Mouse (Mus musculus) midbrain, postnatal 0 days (tissue): Measurements from ENCODE around the gene Dock1. TPM values are rescaled to one million over a fixed set of nuclear protein-coding genes. Genes with fewer than 3 reads are reported as not detected.
A peak's percentile ranks its signal among the peaks of the same experiment; 100 is the strongest.

Experiments
- ATAC-seq: fragments of 200-750 bp; cut with Nextera tagmentation; 2 replicates; pipeline ENCODE4 v1.8.0; 2017; ENCODE audit warnings: moderate number of reproducible peaks, mild to moderate bottlenecking, moderate TSS enrichment, moderate library complexity; ENCODE audit not compliant: low FRiP score
- DNase-seq: peaks from one replicate; pipeline ENCODE4 v3.0.0-alpha.2; 2015; ENCODE audit warnings: low spot score
- H3K27ac ChIP-seq: fragments of 300-500 bp; sonication (generic); 2 replicates; pipeline ENCODE4 v1.5.1; 2014; ENCODE audit warnings: low read depth, mild to moderate bottlenecking, low read length, mixed read lengths
- H3K27me3 ChIP-seq: fragments of 300-500 bp; sonication (generic); 2 replicates; pipeline ENCODE4 v1.6.1; 2014; ENCODE audit warnings: low read length, control low read depth, mixed read lengths; ENCODE audit not compliant: insufficient read depth
- H3K36me3 ChIP-seq: fragments of 300-500 bp; sonication (generic); 2 replicates; pipeline ENCODE4 v1.6.1; 2014; ENCODE audit warnings: low read length, control low read depth, mixed read lengths; ENCODE audit not compliant: insufficient read depth
- H3K4me1 ChIP-seq: fragments of 300-500 bp; sonication (generic); 2 replicates; pipeline ENCODE4 v1.6.1; 2014; ENCODE audit warnings: mild to moderate bottlenecking, control low read depth, antibody characterized with exemption, low read length, mixed read lengths; ENCODE audit not compliant: insufficient read depth
- H3K4me2 ChIP-seq: fragments of 300-500 bp; sonication (generic); 2 replicates; pipeline ENCODE4 v1.6.1; 2014; ENCODE audit warnings: low read depth, mild to moderate bottlenecking, low read length, mixed read lengths; ENCODE audit not compliant: poor library complexity, severe bottlenecking
- H3K4me3 ChIP-seq: fragments of 300-500 bp; sonication (generic); 2 replicates; pipeline ENCODE4 v1.5.1; 2014; ENCODE audit warnings: low read depth, mild to moderate bottlenecking, low read length, moderate library complexity
- H3K9ac ChIP-seq: fragments of 300-500 bp; sonication (generic); replicated peaks from 2 replicates; pipeline ENCODE4 v1.6.1; 2014; ENCODE audit warnings: mild to moderate bottlenecking, low read length, moderate library complexity, mixed read lengths; ENCODE audit not compliant: poor library complexity, severe bottlenecking
- H3K9me3 ChIP-seq: fragments of 300-500 bp; sonication (generic); 2 replicates; pipeline ENCODE4 v1.6.1; 2016; ENCODE audit warnings: low read length, control low read depth
- CTCF ChIP-seq: IDR thresholded peaks from 2 replicates; pipeline ENCODE4 v1.5.1; 2016; ENCODE audit warnings: antibody characterized with exemption, mild to moderate bottlenecking
- WGBS: fragments of 180-500 bp; shearing (Covaris S2); extraction: QIAGEN DNeasy Blood & Tissue Kit; methylation state at CpG from one replicate; pipeline ENCODE4 v1.1.7; 2014; 5-methylcytosine and 5-hydroxymethylcytosine counted together
- polyA plus RNA-seq: library from polyadenylated mRNA; unstranded; fragments of >200 nt; fragmentation: Nextera tagmentation; extraction: Ambion mirVana; gene quantifications from 2 replicates; pipeline ENCODE4 v1.2.1, GENCODE M21; 2015
- total RNA-seq: library from RNA; depleted of rRNA; stranded (reverse); fragments of >200 nt; gene quantifications from 2 replicates; pipeline ENCODE4 v1.2.3, GENCODE M21; 2014

The Dock1 gene
- total and polyA plus RNA-seq, 2 experiments from 2014 or later = 5.3 to 14.2 TPM

- no peak overlapping the region for H3K4me2 ChIP-seq
- H3K9ac ChIP-seq = no peak overlapping the region
- H3K36me3 ChIP-seq = no peaks in the 10 kb centered on the region
- no peak for DNase-seq
- ATAC-seq = no peak
- no peaks in the 10 kb centered on the region for H3K4me1 ChIP-seq
- WGBS = 90% methylated on average over 7 of the region's 7 CpGs
- no peak for TF ChIP-seq CTCF
- no peaks in the 10 kb centered on the region for H3K9me3 ChIP-seq
- H3K4me3 ChIP-seq = no peak overlapping the region
- no peak overlapping the region for H3K27ac ChIP-seq
- no peaks in the 10 kb centered on the region for H3K27me3 ChIP-seq
These were observed 202.5 kb downstream of the Dock1 start for GRCm38 (mm10) chr7:134872981-134873380.

GRCm38 (mm10) chr7:134878985-134879384, 208.5 kb downstream of the Dock1 start:
- Histone ChIP-seq H3K9ac (no peak overlapping the region), H3K27me3 (no peaks in the 10 kb centered on the region), H3K4me3 (no peak overlapping the region), H3K4me2 (no peak overlapping the region), H3K9me3 (no peaks in the 10 kb centered on the region), H3K27ac (no peak overlapping the region), H3K4me1 (no peaks in the 10 kb centered on the region), H3K36me3 (peaks cover under 1% of the 10 kb centered on the region; the same call in 1 of the 2 replicates)
- ATAC-seq = no peak
- TF ChIP-seq CTCF = no peak
- DNase-seq = no peak
- 28% methylated on average over 6 of the region's 6 CpGs for WGBS

GRCm38 (mm10) chr7:134880431-134880830, 210.0 kb downstream of the Dock1 start:
- TF ChIP-seq CTCF = no peak
- H3K27me3 ChIP-seq = no peaks in the 10 kb centered on the region
- H3K9me3 ChIP-seq = no peaks in the 10 kb centered on the region
- no peak overlapping the region for H3K27ac ChIP-seq
- H3K4me2 ChIP-seq = no peak overlapping the region
- no peaks in the 10 kb centered on the region for H3K4me1 ChIP-seq
- no peak overlapping the region for H3K9ac ChIP-seq
- DNase-seq = no peak
- no peak overlapping the region for H3K4me3 ChIP-seq
- peaks cover 4% of the 10 kb centered on the region; the same call in 1 of the 2 replicates for H3K36me3 ChIP-seq
- WGBS = 65% methylated on average over 6 of the region's 6 CpGs
- ATAC-seq = no peak

GRCm38 (mm10) chr7:134883516-134883915, 213.1 kb downstream of the Dock1 start:
- peaks cover 4% of the 10 kb centered on the region; the same call in 1 of the 2 replicates for H3K36me3 ChIP-seq
- H3K4me3 ChIP-seq = no peak overlapping the region
- DNase-seq = no peak
- no peaks in the 10 kb centered on the region for H3K9me3 ChIP-seq
- no peak for TF ChIP-seq CTCF
- no peak for ATAC-seq
- no peaks in the 10 kb centered on the region for H3K4me1 ChIP-seq
- no peak overlapping the region for H3K9ac ChIP-seq
- no peaks in the 10 kb centered on the region for H3K27me3 ChIP-seq
- H3K27ac ChIP-seq = no peak overlapping the region
- H3K4me2 ChIP-seq = no peak overlapping the region
- 78% methylated on average over 6 of the region's 6 CpGs for WGBS

- H3K36me3 ChIP-seq = no peaks in the 10 kb centered on the region
- ATAC-seq = no peak
- peak; percentile 46 for DNase-seq
- 49% methylated on average over 13 of the region's 13 CpGs for WGBS
- H3K9ac ChIP-seq = no peak overlapping the region
- no peaks in the 10 kb centered on the region; the same call in 1 of the 2 replicates for H3K4me1 ChIP-seq
- H3K27ac ChIP-seq = peak overlapping the region; percentile 26; the same call in 1 of the 2 replicates
- no peak overlapping the region for H3K4me2 ChIP-seq
- no peaks in the 10 kb centered on the region for H3K9me3 ChIP-seq
- H3K27me3 ChIP-seq = no peaks in the 10 kb centered on the region
- peak; percentile 39; the same call in 1 of the 2 replicates for TF ChIP-seq CTCF
- no peak overlapping the region for H3K4me3 ChIP-seq
These were observed 222.0 kb downstream of the Dock1 start for GRCm38 (mm10) chr7:134892449-134892871.

GRCm38 (mm10) chr7:134892972-134893371, 222.5 kb downstream of the Dock1 start:
- no peak for ATAC-seq
- Histone ChIP-seq H3K9me3 (no peaks in the 10 kb centered on the region), H3K4me1 (no peaks in the 10 kb centered on the region; the same call in 1 of the 2 replicates), H3K4me2 (no peak overlapping the region), H3K27me3 (no peaks in the 10 kb centered on the region), H3K4me3 (no peak overlapping the region), H3K36me3 (no peaks in the 10 kb centered on the region), H3K9ac (no peak overlapping the region), H3K27ac (no peak overlapping the region)
- peak; percentile 53 for TF ChIP-seq CTCF
- DNase-seq = no peak
- WGBS = 96% methylated on average over 4 of the region's 4 CpGs
